Mouse (Mus musculus) right cerebral cortex, postnatal 4 days (tissue): Measurements from ENCODE around the gene Tmem44.
A peak's percentile ranks its signal among the peaks of the same experiment; 100 is the strongest.

ENCODE experiments used
- DNase-seq: peaks from one replicate; pipeline ENCODE4 v3.0.0-alpha.2; 2022

Tmem44 gene

GRCm38 (mm10) chr16:30516993-30517392, 33.6 kb downstream of the Tmem44 start:
- DNase-seq: no peak

GRCm38 (mm10) chr16:30515418-30515817, 35.2 kb downstream of the Tmem44 start:
- DNase-seq: no peak

- DNase-seq: no peak
Observed at GRCm38 (mm10) chr16:30513050-30514024, 37.3 kb downstream of the Tmem44 start.

DNA sequence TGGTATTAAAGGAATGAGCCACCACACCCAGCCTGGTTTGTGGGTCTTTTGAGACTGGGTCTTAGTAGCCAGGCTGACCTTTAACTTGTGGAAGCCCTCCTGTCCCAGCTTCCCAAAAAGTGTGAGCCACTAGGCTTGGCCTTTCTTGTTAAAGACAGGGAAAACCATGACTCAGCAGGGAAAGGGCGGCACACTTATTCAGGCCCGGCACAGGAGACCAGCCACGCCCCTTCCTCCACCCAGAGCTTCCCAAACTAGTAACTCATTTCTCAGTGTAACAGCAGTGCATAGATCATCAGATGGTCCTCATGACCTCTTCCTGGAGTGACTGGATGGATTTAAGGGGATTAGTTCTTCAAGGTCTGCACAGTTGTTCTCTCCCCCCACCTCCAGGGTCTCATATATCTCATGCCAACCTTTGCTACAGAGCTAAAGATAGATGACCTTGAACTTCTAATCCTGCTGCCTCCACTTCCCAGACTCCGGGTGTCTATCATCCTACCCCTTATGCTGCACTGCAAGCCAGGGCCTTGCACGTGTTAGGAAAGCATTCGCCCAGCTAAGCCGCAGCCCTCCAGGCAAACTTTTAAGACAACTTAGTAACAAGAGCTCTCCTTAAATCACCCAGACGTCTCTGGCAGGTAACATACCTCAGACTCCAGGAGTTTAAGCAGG, 38.1 kb downstream of the Tmem44 start:
- DNase-seq: no peak

GRCm38 (mm10) chr16:30511563-30512340, 38.9 kb downstream of the Tmem44 start:
- no peak for DNase-seq

GRCm38 (mm10) chr16:30510504-30511451, 39.9 kb downstream of the Tmem44 start:
- peak; percentile 91 for DNase-seq

- no peak for DNase-seq
Observed at GRCm38 (mm10) chr16:30510091-30510490, 40.6 kb downstream of the Tmem44 start.

DNA sequence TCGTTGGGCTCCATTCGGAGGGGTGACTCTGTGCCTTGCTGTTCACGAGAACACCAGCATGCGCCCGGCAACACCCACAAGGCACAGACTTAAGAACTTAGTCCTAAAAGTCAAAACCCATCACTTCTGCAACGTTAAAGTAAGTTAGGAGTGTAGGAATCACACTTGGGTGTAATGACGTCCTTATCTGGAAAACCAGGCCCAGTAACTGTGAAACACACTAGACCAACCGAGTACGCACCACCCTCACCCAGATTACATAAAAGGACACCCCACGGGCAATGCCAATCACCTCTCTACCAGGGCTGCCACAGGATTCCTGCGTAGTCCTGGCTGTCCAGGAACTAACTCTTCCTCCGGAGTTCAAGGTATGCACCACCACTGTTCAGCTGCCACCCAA, 41.3 kb downstream of the Tmem44 start:
- DNase-seq: no peak

GRCm38 (mm10) chr16:30508738-30509137, 41.9 kb downstream of the Tmem44 start:
- DNase-seq: no peak

DNA sequence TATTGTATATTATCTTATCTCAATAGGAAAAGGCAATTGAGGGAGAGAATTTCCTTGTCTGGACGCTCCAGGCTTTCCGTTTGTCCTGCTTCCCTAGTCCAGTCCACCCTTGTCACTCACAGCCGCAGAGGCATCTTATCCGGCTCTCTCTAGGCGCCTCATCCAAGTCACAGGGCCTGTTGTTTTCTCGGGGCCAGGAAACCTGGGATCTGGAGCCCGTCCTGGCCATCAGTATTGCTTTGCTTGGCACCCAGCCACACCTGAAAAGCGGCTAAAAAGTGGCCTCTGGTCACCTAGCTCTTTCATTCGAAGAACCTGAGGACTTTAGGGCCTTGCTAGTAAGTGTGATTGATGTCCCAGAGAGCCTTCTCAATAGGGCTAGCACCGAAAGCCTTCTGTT, 43.5 kb downstream of the Tmem44 start:
- no peak for DNase-seq

GRCm38 (mm10) chr16:30505311-30506031, 45.2 kb downstream of the Tmem44 start:
- no peak for DNase-seq

DNA sequence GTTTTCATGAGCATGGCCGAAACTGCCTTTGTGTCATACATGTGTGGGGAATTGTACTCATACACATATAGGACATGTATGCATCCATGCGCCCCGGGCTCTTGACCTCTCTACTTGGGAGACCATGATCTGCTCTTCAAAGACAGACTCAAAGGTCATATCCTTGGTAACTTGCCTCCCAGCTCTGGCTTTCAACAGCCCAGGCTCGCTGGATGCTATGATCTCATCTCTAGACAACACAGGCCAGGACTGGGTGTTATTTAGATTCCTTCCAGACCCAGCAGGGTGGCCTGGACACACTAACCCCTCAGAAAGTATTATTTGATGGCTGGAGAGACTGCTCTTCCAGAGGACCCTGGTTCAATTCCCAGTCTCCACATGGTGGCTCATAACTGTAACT, 45.8 kb downstream of the Tmem44 start:
- no peak for DNase-seq

DNA sequence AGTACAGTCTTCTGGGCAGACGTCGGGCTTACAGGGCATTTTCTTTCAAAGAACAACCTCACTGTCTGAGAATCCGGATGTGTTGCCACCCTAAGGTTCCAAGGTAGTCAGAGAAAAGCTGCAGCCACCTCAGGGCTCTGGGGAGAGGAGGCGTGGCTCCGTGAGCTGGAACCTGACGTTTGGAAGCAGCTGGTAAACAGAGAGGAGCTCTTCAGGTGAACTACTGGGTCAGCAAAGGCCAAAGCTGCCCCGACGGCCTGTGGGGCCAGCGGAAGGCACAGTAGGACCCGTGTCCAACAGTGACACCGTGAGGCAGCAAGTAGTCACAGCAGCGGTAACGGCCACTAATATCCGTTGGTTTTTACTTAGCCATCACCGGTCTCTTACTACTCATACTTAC, 46.7 kb downstream of the Tmem44 start:
- no peak for DNase-seq

DNA sequence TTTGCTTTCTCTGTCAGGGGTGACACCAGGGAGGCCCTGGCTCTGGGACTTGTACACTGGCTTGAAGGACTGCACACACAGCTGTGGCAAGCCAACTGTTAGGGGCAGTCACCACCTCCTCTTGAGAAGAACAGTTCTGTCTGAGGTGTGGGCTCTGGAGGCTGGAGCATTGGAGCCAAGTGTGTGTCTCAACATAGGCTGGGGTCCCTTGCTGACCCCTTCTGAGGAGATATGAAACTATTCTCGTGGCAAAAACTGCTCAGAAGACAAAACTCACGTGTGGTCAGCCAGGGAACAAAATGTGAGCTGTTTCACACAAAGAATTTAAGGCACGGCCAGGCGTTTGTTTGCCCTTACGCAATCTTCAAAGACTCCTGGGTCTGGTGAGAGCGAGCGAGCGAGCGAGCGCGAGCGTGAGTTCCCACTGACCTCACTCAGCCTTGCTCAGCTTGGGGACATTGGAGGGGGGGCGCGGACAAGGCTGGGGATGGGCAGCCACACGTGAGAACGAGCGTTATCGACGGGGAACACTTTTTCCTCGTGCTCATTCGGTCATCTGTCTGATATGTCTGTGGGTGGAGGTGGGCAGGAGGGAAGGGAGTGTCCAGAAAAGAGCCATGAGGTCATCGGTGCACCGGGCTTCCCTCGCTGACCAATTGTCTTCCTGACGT, 48.3 kb downstream of the Tmem44 start:
- no peak for DNase-seq

- DNase-seq: no peak
Observed at GRCm38 (mm10) chr16:30501621-30502020, 49.0 kb downstream of the Tmem44 start.

- no peak for DNase-seq
Observed at GRCm38 (mm10) chr16:30500223-30500622, 50.4 kb downstream of the Tmem44 start.

GRCm38 (mm10) chr16:30499126-30499857, 51.4 kb downstream of the Tmem44 start:
- DNase-seq: no peak

GRCm38 (mm10) chr16:30497307-30497706, 53.3 kb downstream of the Tmem44 start:
- DNase-seq: no peak

DNA sequence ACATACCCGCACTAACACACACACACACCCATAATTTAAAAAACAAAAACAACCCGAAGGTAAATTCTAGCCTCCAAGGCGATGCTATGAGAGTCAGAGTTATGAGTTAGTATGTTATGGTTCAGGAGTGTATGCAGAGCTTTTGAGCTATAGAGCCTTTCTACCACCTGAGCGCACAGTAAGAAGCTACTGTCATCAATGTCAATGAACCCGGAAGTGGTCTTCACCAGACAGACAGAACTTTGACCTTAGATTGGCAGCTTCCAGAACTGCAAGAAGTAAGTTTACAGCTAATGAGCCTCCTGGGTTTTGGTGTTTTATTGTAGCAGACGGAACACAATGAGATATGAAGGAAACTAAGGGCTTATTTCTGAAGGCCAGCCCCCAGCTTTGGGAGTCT, 55.8 kb downstream of the Tmem44 start:
- DNase-seq: no peak

- DNase-seq: no peak
Observed at GRCm38 (mm10) chr16:30491742-30492141, 58.9 kb downstream of the Tmem44 start.
